Mouse (Mus musculus) limb, embryonic 13.5 days (tissue): ENCODE data around the gene Zfp366. TPM values are rescaled to one million over a fixed set of nuclear protein-coding genes. Genes with fewer than 3 reads are reported as not detected.

Experiments used
- ATAC-seq: fragments of 200-750 bp; cut with Nextera tagmentation; 2 replicates; pipeline ENCODE4 v1.8.0; 2017; ENCODE audit warnings: low read depth, moderate number of reproducible peaks, moderate TSS enrichment; ENCODE audit not compliant: low FRiP score
- H3K27ac ChIP-seq: fragments of 300-500 bp; sonication (generic); 2 replicates; pipeline ENCODE4 v1.5.1; 2015; ENCODE audit warnings: inconsistent platforms, mild to moderate bottlenecking, moderate library complexity
- H3K27me3 ChIP-seq: fragments of 300-500 bp; sonication (generic); 2 replicates; pipeline ENCODE4 v1.6.1; 2015; ENCODE audit warnings: mild to moderate bottlenecking, inconsistent platforms
- H3K36me3 ChIP-seq: fragments of 300-500 bp; sonication (generic); 2 replicates; pipeline ENCODE4 v1.6.1; 2015; ENCODE audit warnings: inconsistent platforms, mild to moderate bottlenecking, moderate library complexity
- H3K4me1 ChIP-seq: fragments of 300-500 bp; sonication (generic); 2 replicates; pipeline ENCODE4 v1.6.1; 2015; ENCODE audit warnings: inconsistent platforms
- H3K4me2 ChIP-seq: fragments of 300-500 bp; sonication (generic); replicated peaks from 2 replicates; pipeline ENCODE4 v1.6.1; 2015; ENCODE audit warnings: inconsistent platforms, mild to moderate bottlenecking, moderate library complexity
- H3K4me3 ChIP-seq: fragments of 300-500 bp; sonication (generic); 2 replicates; pipeline ENCODE4 v1.5.1; 2015; ENCODE audit warnings: moderate library complexity, mild to moderate bottlenecking, inconsistent platforms
- H3K9ac ChIP-seq: fragments of 300-500 bp; sonication (generic); 2 replicates; pipeline ENCODE4 v1.6.1; 2015; ENCODE audit warnings: mild to moderate bottlenecking, inconsistent platforms
- H3K9me3 ChIP-seq: fragments of 300-500 bp; sonication (generic); 2 replicates; pipeline ENCODE4 v1.6.1; 2016; ENCODE audit warnings: inconsistent platforms
- WGBS: fragments of 180-500 bp; shearing (Covaris S2); methylation state at CpG from one replicate; pipeline ENCODE4 v1.1.7; 2015; 5-methylcytosine and 5-hydroxymethylcytosine counted together
- polyA plus RNA-seq: library from polyadenylated mRNA; unstranded; fragments of >200 nt; fragmentation: Nextera tagmentation; extraction: Ambion mirVana; gene quantifications from 2 replicates; pipeline ENCODE4 v1.2.1, GENCODE M21; 2015

Zfp366 gene
- polyA plus RNA-seq, 1 experiment from 2014 or later: 0.56 TPM

- Histone ChIP-seq H3K36me3 (no peaks in the 10 kb centered on the region), H3K9me3 (no peaks in the 10 kb centered on the region), H3K27ac (no peak overlapping the region), H3K4me2 (no peak overlapping the region), H3K27me3 (0 out of 2 replicates have a peak, but pooled peaks cover 3% of the 10 kb centered on the region), H3K4me1 (peaks cover 25% of the 10 kb centered on the region), H3K4me3 (no peak overlapping the region), H3K9ac (no peak overlapping the region)
- ATAC-seq: no peak
- WGBS: 44% methylated on average over 6 of the region's 6 CpGs
These were observed 59.8 kb downstream of the Zfp366 start for GRCm38 (mm10) chr13:99244471-99244870.

- Histone ChIP-seq H3K27ac (no peak overlapping the region), H3K4me1 (peaks cover 21% of the 10 kb centered on the region), H3K27me3 (0 out of 2 replicates have a peak, but pooled peaks cover 3% of the 10 kb centered on the region), H3K9ac (no peak overlapping the region), H3K4me3 (no peak overlapping the region), H3K4me2 (no peak overlapping the region), H3K9me3 (no peaks in the 10 kb centered on the region), H3K36me3 (no peaks in the 10 kb centered on the region)
- ATAC-seq: no peak
- WGBS: 42% methylated on average over 3 of the region's 3 CpGs
These were observed 60.3 kb downstream of the Zfp366 start for GRCm38 (mm10) chr13:99244896-99245295.

- 74% methylated on average over 21 of the region's 21 CpGs for WGBS
- peaks cover 11% of the 10 kb centered on the region for H3K4me1 ChIP-seq
- no peaks in the 10 kb centered on the region for H3K9me3 ChIP-seq
- H3K4me2 ChIP-seq: no peak overlapping the region
- ATAC-seq: no peak
- H3K27ac ChIP-seq: no peak overlapping the region
- H3K27me3 ChIP-seq: 0 out of 2 replicates have a peak, but pooled peaks cover 3% of the 10 kb centered on the region
- no peak overlapping the region for H3K9ac ChIP-seq
- no peaks in the 10 kb centered on the region for H3K36me3 ChIP-seq
- no peak overlapping the region for H3K4me3 ChIP-seq
These were observed 61.4 kb downstream of the Zfp366 start for GRCm38 (mm10) chr13:99245916-99246460.

- Histone ChIP-seq H3K4me1 (0 out of 2 replicates have a peak, but pooled peaks cover 3% of the 10 kb centered on the region), H3K27ac (no peak overlapping the region), H3K27me3 (0 out of 2 replicates have a peak, but pooled peaks cover 3% of the 10 kb centered on the region), H3K9me3 (peaks cover 6% of the 10 kb centered on the region; the same call in 1 of the 2 replicates), H3K9ac (no peak overlapping the region), H3K36me3 (no peaks in the 10 kb centered on the region), H3K4me2 (no peak overlapping the region), H3K4me3 (no peak overlapping the region)
- 91% methylated on average over 2 of the region's 2 CpGs for WGBS
- no peak for ATAC-seq
These were observed 66.2 kb downstream of the Zfp366 start for GRCm38 (mm10) chr13:99250806-99251205.

- Histone ChIP-seq H3K36me3 (no peaks in the 10 kb centered on the region), H3K27ac (no peak overlapping the region), H3K9me3 (peaks cover 6% of the 10 kb centered on the region; the same call in 1 of the 2 replicates), H3K4me3 (no peak overlapping the region), H3K27me3 (no peaks in the 10 kb centered on the region), H3K4me1 (no peaks in the 10 kb centered on the region), H3K9ac (no peak overlapping the region), H3K4me2 (no peak overlapping the region)
- ATAC-seq: no peak
These were observed 69.6 kb downstream of the Zfp366 start for GRCm38 (mm10) chr13:99254215-99254614.

- no peaks in the 10 kb centered on the region for H3K27me3 ChIP-seq
- no peaks in the 10 kb centered on the region for H3K4me1 ChIP-seq
- H3K9me3 ChIP-seq: peaks cover 6% of the 10 kb centered on the region; the same call in 1 of the 2 replicates
- no peak overlapping the region for H3K27ac ChIP-seq
- H3K9ac ChIP-seq: no peak overlapping the region
- no peak overlapping the region for H3K4me3 ChIP-seq
- 41% methylated on average over 3 of the region's 3 CpGs for WGBS
- H3K4me2 ChIP-seq: no peak overlapping the region
- no peaks in the 10 kb centered on the region for H3K36me3 ChIP-seq
- no peak for ATAC-seq
These were observed 70.2 kb downstream of the Zfp366 start for GRCm38 (mm10) chr13:99254781-99255180.

- no peaks in the 10 kb centered on the region for H3K4me1 ChIP-seq
- H3K9ac ChIP-seq: no peak overlapping the region
- peaks cover 6% of the 10 kb centered on the region; the same call in 1 of the 2 replicates for H3K9me3 ChIP-seq
- no peak for ATAC-seq
- WGBS: 88% methylated on average over 4 of the region's 4 CpGs
- H3K36me3 ChIP-seq: no peaks in the 10 kb centered on the region
- H3K27ac ChIP-seq: no peak overlapping the region
- no peaks in the 10 kb centered on the region for H3K27me3 ChIP-seq
- no peak overlapping the region for H3K4me3 ChIP-seq
- H3K4me2 ChIP-seq: no peak overlapping the region
These were observed 72.3 kb downstream of the Zfp366 start for GRCm38 (mm10) chr13:99256916-99257315.

GRCm38 (mm10) chr13:99258677-99259076 lies 74.1 kb downstream of the Zfp366 start:
- Histone ChIP-seq H3K4me2 (no peak overlapping the region), H3K9ac (no peak overlapping the region), H3K4me1 (no peaks in the 10 kb centered on the region), H3K27me3 (no peaks in the 10 kb centered on the region), H3K36me3 (no peaks in the 10 kb centered on the region), H3K4me3 (no peak overlapping the region), H3K27ac (no peak overlapping the region), H3K9me3 (no peaks in the 10 kb centered on the region)
- 87% methylated on average over 3 of the region's 3 CpGs for WGBS
- no peak for ATAC-seq

GRCm38 (mm10) chr13:99259502-99260174 lies 75.0 kb downstream of the Zfp366 start:
- Histone ChIP-seq H3K9me3 (no peaks in the 10 kb centered on the region), H3K36me3 (no peaks in the 10 kb centered on the region), H3K4me1 (no peaks in the 10 kb centered on the region), H3K4me2 (no peak overlapping the region), H3K27ac (no peak overlapping the region; the same call in 1 of the 2 replicates), H3K27me3 (no peaks in the 10 kb centered on the region), H3K4me3 (no peak overlapping the region), H3K9ac (no peak overlapping the region)
- ATAC-seq: peak; percentile 84
- WGBS: 46% methylated on average over 15 of the region's 15 CpGs

- no peak overlapping the region for H3K9ac ChIP-seq
- no peaks in the 10 kb centered on the region for H3K4me1 ChIP-seq
- H3K9me3 ChIP-seq: no peaks in the 10 kb centered on the region
- no peaks in the 10 kb centered on the region for H3K27me3 ChIP-seq
- 58% methylated on average over 1 of the region's 1 CpGs for WGBS
- no peak overlapping the region for H3K4me2 ChIP-seq
- H3K36me3 ChIP-seq: no peaks in the 10 kb centered on the region
- ATAC-seq: no peak
- no peak overlapping the region for H3K27ac ChIP-seq
- H3K4me3 ChIP-seq: no peak overlapping the region
These were observed 77.8 kb downstream of the Zfp366 start for GRCm38 (mm10) chr13:99262406-99262805.

- no peak for ATAC-seq
- H3K9ac ChIP-seq: no peak overlapping the region
- WGBS: 76% methylated on average over 4 of the region's 4 CpGs
These were observed 78.6 kb downstream of the Zfp366 start for GRCm38 (mm10) chr13:99263159-99263783.

GRCm38 (mm10) chr13:99264483-99264882 lies 79.9 kb downstream of the Zfp366 start:
- Histone ChIP-seq H3K36me3 (no peaks in the 10 kb centered on the region), H3K27ac (no peak overlapping the region), H3K27me3 (no peaks in the 10 kb centered on the region), H3K4me2 (no peak overlapping the region), H3K9me3 (no peaks in the 10 kb centered on the region), H3K4me1 (no peaks in the 10 kb centered on the region), H3K4me3 (no peak overlapping the region), H3K9ac (no peak overlapping the region)
- ATAC-seq: no peak
- 87% methylated on average over 6 of the region's 6 CpGs for WGBS

More at GRCm38 (mm10) chr13:99263159-99263783, 78.6 kb downstream of the Zfp366 start:
- Histone ChIP-seq H3K36me3 (no peaks in the 10 kb centered on the region), H3K4me2 (no peak overlapping the region), H3K4me1 (no peaks in the 10 kb centered on the region), H3K4me3 (no peak overlapping the region), H3K9me3 (no peaks in the 10 kb centered on the region), H3K27me3 (no peaks in the 10 kb centered on the region), H3K27ac (no peak overlapping the region)
